Mouse (Mus musculus) embryonic fibroblast, embryonic 13.5 days (primary cell): ENCODE measurements around the gene Anapc15-ps.

Experiments
- CTCF ChIP-seq: IDR thresholded peaks from 2 replicates; pipeline ENCODE4 v1.5.1; 2011; ENCODE audit warnings: mild to moderate bottlenecking, control low read depth, low read length, moderate library complexity, borderline replicate concordance; ENCODE audit not compliant: insufficient read depth
- POLR2A ChIP-seq: IDR thresholded peaks from 2 replicates; pipeline ENCODE4 v1.6.1; 2011; ENCODE audit warnings: low read depth, mild to moderate bottlenecking, control low read depth, low read length, moderate library complexity

DNA sequence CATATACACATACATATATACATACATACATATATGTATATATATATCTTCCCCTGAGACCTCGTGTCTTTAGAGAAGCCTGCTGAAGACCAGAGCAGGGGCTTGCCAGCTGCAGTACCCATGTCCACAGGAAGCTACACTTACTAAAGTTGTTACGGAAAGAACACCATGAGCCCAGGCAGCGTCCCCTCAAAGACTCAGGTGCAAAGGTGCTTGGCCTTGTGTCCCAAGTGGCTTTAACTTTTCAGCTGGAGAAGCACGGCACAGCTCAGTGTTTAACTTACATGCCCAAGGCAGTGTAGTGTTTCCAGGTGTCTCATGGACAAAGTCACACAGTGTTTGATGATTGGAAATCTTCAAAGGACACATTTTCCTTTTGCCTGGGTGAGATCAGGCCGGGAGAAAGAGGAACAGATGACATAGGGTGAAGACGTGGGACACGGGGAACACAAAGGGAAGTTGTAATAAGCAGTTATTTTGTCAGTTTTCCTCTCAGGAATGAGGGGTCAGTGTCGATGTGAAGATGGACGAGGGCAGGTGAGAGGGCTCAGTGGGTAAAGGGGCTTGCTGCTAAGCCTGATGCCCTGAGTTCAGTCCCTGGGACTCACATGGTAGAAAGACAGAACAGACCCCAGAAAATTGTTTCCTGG is 9.0 kb upstream of the Anapc15-ps start:
- TF ChIP-seq POLR2A = no peak
- no peak for TF ChIP-seq CTCF
